Mouse (Mus musculus): ENCODE measurements around the gene Ell. TPM values are rescaled to one million over a fixed set of nuclear protein-coding genes. Genes with fewer than 3 reads are reported as not detected.

Gene Ell
- polyA plus RNA-seq, 1 experiment from 2014 or later = 21.8 TPM

- WGBS = 27% methylated on average over 1 of the region's 1 CpGs
- no peak overlapping the region for H3K4me2 ChIP-seq (ENCODE audit: low read depth, low read length, severe bottlenecking)
- no peaks in the 10 kb centered on the region for H3K36me3 ChIP-seq (ENCODE audit: control insufficient read depth, insufficient read depth, low read length)
Observed at GRCm38 (mm10) chr8:70613763-70614162, 74.5 kb downstream of the Ell start.

GRCm38 (mm10) chr8:70614469-70614868 lies 75.2 kb downstream of the Ell start:
- Histone ChIP-seq H3K9me3 (ENCODE audit: control insufficient read depth, low read length) (no peaks in the 10 kb centered on the region), H3K4me3 (ENCODE audit: low read depth, low read length) (no peak overlapping the region), H3K27ac (ENCODE audit: low read depth, low read length) (no peak overlapping the region), H3K9ac (ENCODE audit: low read length) (no peak overlapping the region), H3K4me2 (ENCODE audit: low read depth, low read length, severe bottlenecking) (no peak overlapping the region), H3K4me1 (replicated peaks; ENCODE audit: control insufficient read depth, insufficient read depth, low read length) (peaks cover 13% of the 10 kb centered on the region), H3K27me3 (ENCODE audit: control insufficient read depth, insufficient read depth, low read length) (no peaks in the 10 kb centered on the region; the same call in 1 of the 2 replicates), H3K36me3 (ENCODE audit: control insufficient read depth, insufficient read depth, low read length) (no peaks in the 10 kb centered on the region)
- WGBS = 81% methylated on average over 5 of the region's 5 CpGs
- DNase-seq (ENCODE audit: low spot score) (no peak), ATAC-seq (replicated peaks; ENCODE audit: low FRiP score) (no peak)

More at GRCm38 (mm10) chr8:70613763-70614162, 74.5 kb downstream of the Ell start:
- ATAC-seq (replicated peaks; ENCODE audit: low FRiP score) (no peak), DNase-seq (ENCODE audit: low spot score) (no peak)
- peaks cover 17% of the 10 kb centered on the region for H3K4me1 ChIP-seq (replicated peaks; ENCODE audit: control insufficient read depth, insufficient read depth, low read length)
- H3K4me3 ChIP-seq (ENCODE audit: low read depth, low read length) = no peak overlapping the region
- H3K9me3 ChIP-seq (ENCODE audit: control insufficient read depth, low read length) = no peaks in the 10 kb centered on the region
- H3K9ac ChIP-seq (ENCODE audit: low read length) = no peak overlapping the region
- no peak overlapping the region for H3K27ac ChIP-seq (ENCODE audit: low read depth, low read length)
- peaks cover 4% of the 10 kb centered on the region; the same call in 1 of the 2 replicates for H3K27me3 ChIP-seq (ENCODE audit: control insufficient read depth, insufficient read depth, low read length)

- WGBS = 92% methylated on average over 8 of the region's 8 CpGs
- Histone ChIP-seq H3K4me3 (ENCODE audit: low read depth, low read length) (no peak overlapping the region), H3K9ac (ENCODE audit: low read length) (no peak overlapping the region), H3K9me3 (ENCODE audit: control insufficient read depth, low read length) (no peaks in the 10 kb centered on the region), H3K4me2 (ENCODE audit: low read depth, low read length, severe bottlenecking) (no peak overlapping the region), H3K4me1 (replicated peaks; ENCODE audit: control insufficient read depth, insufficient read depth, low read length) (peaks cover 8% of the 10 kb centered on the region), H3K36me3 (ENCODE audit: control insufficient read depth, insufficient read depth, low read length) (no peaks in the 10 kb centered on the region), H3K27me3 (ENCODE audit: control insufficient read depth, insufficient read depth, low read length) (no peaks in the 10 kb centered on the region; the same call in 1 of the 2 replicates), H3K27ac (ENCODE audit: low read depth, low read length) (no peak overlapping the region)
- DNase-seq (ENCODE audit: low spot score) (no peak), ATAC-seq (replicated peaks; ENCODE audit: low FRiP score) (no peak)
Observed at GRCm38 (mm10) chr8:70615281-70615680, 76.0 kb downstream of the Ell start.

- ATAC-seq (replicated peaks; ENCODE audit: low FRiP score) (no peak), DNase-seq (ENCODE audit: low spot score) (no peak)
- no peaks in the 10 kb centered on the region for H3K36me3 ChIP-seq (ENCODE audit: control insufficient read depth, insufficient read depth, low read length)
- H3K27me3 ChIP-seq (ENCODE audit: control insufficient read depth, insufficient read depth, low read length) = no peaks in the 10 kb centered on the region; the same call in 1 of the 2 replicates
- peaks cover 5% of the 10 kb centered on the region for H3K4me1 ChIP-seq (replicated peaks; ENCODE audit: control insufficient read depth, insufficient read depth, low read length)
- WGBS = 84% methylated on average over 3 of the region's 3 CpGs
- H3K27ac ChIP-seq (ENCODE audit: low read depth, low read length) = no peak within 1 kb of the TSS
- no peak within 1 kb of the TSS for H3K4me3 ChIP-seq (ENCODE audit: low read depth, low read length)
- H3K4me2 ChIP-seq (ENCODE audit: low read depth, low read length, severe bottlenecking) = no peak within 1 kb of the TSS
- no peak within 1 kb of the TSS for H3K9ac ChIP-seq (ENCODE audit: low read length)
- H3K9me3 ChIP-seq (ENCODE audit: control insufficient read depth, low read length) = no peaks in the 10 kb centered on the region
Observed at GRCm38 (mm10) chr8:70615894-70616293, 76.6 kb downstream of the Ell start, which contains the start of gene Lrrc25. Lrrc25 (plus strand) TSS chr8:70616155.

GRCm38 (mm10) chr8:70616645-70617044 lies 77.4 kb downstream of the Ell start:
- Histone ChIP-seq H3K36me3 (ENCODE audit: control insufficient read depth, insufficient read depth, low read length) (no peaks in the 10 kb centered on the region), H3K27me3 (ENCODE audit: control insufficient read depth, insufficient read depth, low read length) (no peaks in the 10 kb centered on the region), H3K4me3 (ENCODE audit: low read depth, low read length) (no peak overlapping the region), H3K9ac (ENCODE audit: low read length) (no peak overlapping the region), H3K9me3 (ENCODE audit: control insufficient read depth, low read length) (no peaks in the 10 kb centered on the region), H3K4me2 (ENCODE audit: low read depth, low read length, severe bottlenecking) (no peak overlapping the region), H3K4me1 (replicated peaks; ENCODE audit: control insufficient read depth, insufficient read depth, low read length) (0 out of 2 replicates have a peak, but pooled peaks cover 2% of the 10 kb centered on the region), H3K27ac (ENCODE audit: low read depth, low read length) (no peak overlapping the region)
- 62% methylated on average over 11 of the region's 11 CpGs for WGBS
- ATAC-seq (replicated peaks; ENCODE audit: low FRiP score) (no peak), DNase-seq (ENCODE audit: low spot score) (no peak)

GRCm38 (mm10) chr8:70617985-70618384 lies 78.7 kb downstream of the Ell start:
- 0 out of 2 replicates have a peak, but pooled peaks cover 2% of the 10 kb centered on the region for H3K4me1 ChIP-seq (replicated peaks; ENCODE audit: control insufficient read depth, insufficient read depth, low read length)
- H3K36me3 ChIP-seq (ENCODE audit: control insufficient read depth, insufficient read depth, low read length) = no peaks in the 10 kb centered on the region
- no peak overlapping the region for H3K4me3 ChIP-seq (ENCODE audit: low read depth, low read length)
- H3K9me3 ChIP-seq (ENCODE audit: control insufficient read depth, low read length) = no peaks in the 10 kb centered on the region
- no peak overlapping the region for H3K27ac ChIP-seq (ENCODE audit: low read depth, low read length)
- DNase-seq (ENCODE audit: low spot score) (no peak), ATAC-seq (replicated peaks; ENCODE audit: low FRiP score) (no peak)
- no peaks in the 10 kb centered on the region for H3K27me3 ChIP-seq (ENCODE audit: control insufficient read depth, insufficient read depth, low read length)
- H3K9ac ChIP-seq (ENCODE audit: low read length) = no peak overlapping the region
- 84% methylated on average over 11 of the region's 11 CpGs for WGBS
- no peak overlapping the region for H3K4me2 ChIP-seq (ENCODE audit: low read depth, low read length, severe bottlenecking)

- WGBS = 32% methylated on average over 9 of the region's 9 CpGs
- H3K4me2 ChIP-seq (ENCODE audit: low read depth, low read length, severe bottlenecking) = no peak overlapping the region
- peak; percentile 70; the same call in 1 of the 2 replicates for ATAC-seq (replicated peaks; ENCODE audit: low FRiP score)
- no peaks in the 10 kb centered on the region for H3K27me3 ChIP-seq (ENCODE audit: control insufficient read depth, insufficient read depth, low read length)
- no peaks in the 10 kb centered on the region for H3K9me3 ChIP-seq (ENCODE audit: control insufficient read depth, low read length)
- H3K4me1 ChIP-seq (replicated peaks; ENCODE audit: control insufficient read depth, insufficient read depth, low read length) = 0 out of 2 replicates have a peak, but pooled peaks cover 2% of the 10 kb centered on the region
- H3K27ac ChIP-seq (ENCODE audit: low read depth, low read length) = no peak overlapping the region
- H3K9ac ChIP-seq (ENCODE audit: low read length) = no peak overlapping the region
- no peak overlapping the region for H3K4me3 ChIP-seq (ENCODE audit: low read depth, low read length)
- peak; percentile 72 for DNase-seq (ENCODE audit: low spot score)
- no peaks in the 10 kb centered on the region for H3K36me3 ChIP-seq (ENCODE audit: control insufficient read depth, insufficient read depth, low read length)
Observed at GRCm38 (mm10) chr8:70618888-70619334, 79.7 kb downstream of the Ell start.

- no peak for DNase-seq (ENCODE audit: low spot score)
- H3K36me3 ChIP-seq (ENCODE audit: control insufficient read depth, insufficient read depth, low read length) = no peaks in the 10 kb centered on the region
- H3K4me1 ChIP-seq (replicated peaks; ENCODE audit: control insufficient read depth, insufficient read depth, low read length) = 0 out of 2 replicates have a peak, but pooled peaks cover 2% of the 10 kb centered on the region
- no peaks in the 10 kb centered on the region for H3K9me3 ChIP-seq (ENCODE audit: control insufficient read depth, low read length)
- no peaks in the 10 kb centered on the region for H3K27me3 ChIP-seq (ENCODE audit: control insufficient read depth, insufficient read depth, low read length)
- no peak overlapping the region for H3K4me2 ChIP-seq (ENCODE audit: low read depth, low read length, severe bottlenecking)
- no peak overlapping the region for H3K4me3 ChIP-seq (ENCODE audit: low read depth, low read length)
- 72% methylated on average over 3 of the region's 3 CpGs for whole genome bisulfite sequencing
- no peak for ATAC-seq (replicated peaks; ENCODE audit: low FRiP score)
- H3K27ac ChIP-seq (ENCODE audit: low read depth, low read length) = no peak overlapping the region
- no peak overlapping the region for H3K9ac ChIP-seq (ENCODE audit: low read length)
Observed at GRCm38 (mm10) chr8:70622220-70622619, 83.0 kb downstream of the Ell start.

- DNase-seq (ENCODE audit: low spot score) (peak; percentile 79), ATAC-seq (replicated peaks; ENCODE audit: low FRiP score) (no peak)
- H3K27ac ChIP-seq (ENCODE audit: low read depth, low read length) = no peak overlapping the region
- H3K4me1 ChIP-seq (replicated peaks; ENCODE audit: control insufficient read depth, insufficient read depth, low read length) = 0 out of 2 replicates have a peak, but pooled peaks cover 2% of the 10 kb centered on the region
- no peak overlapping the region for H3K9ac ChIP-seq (ENCODE audit: low read length)
- WGBS = 25% methylated on average over 5 of the region's 5 CpGs
- no peaks in the 10 kb centered on the region for H3K36me3 ChIP-seq (ENCODE audit: control insufficient read depth, insufficient read depth, low read length)
- no peak overlapping the region for H3K4me2 ChIP-seq (ENCODE audit: low read depth, low read length, severe bottlenecking)
- H3K4me3 ChIP-seq (ENCODE audit: low read depth, low read length) = no peak overlapping the region
- H3K27me3 ChIP-seq (ENCODE audit: control insufficient read depth, insufficient read depth, low read length) = no peaks in the 10 kb centered on the region
- H3K9me3 ChIP-seq (ENCODE audit: control insufficient read depth, low read length) = no peaks in the 10 kb centered on the region
Observed at GRCm38 (mm10) chr8:70625104-70625503, 85.8 kb downstream of the Ell start.

Measured in forebrain, embryonic 11.5 days (tissue).